Mouse (Mus musculus): Measurements from ENCODE around the gene Dnajc3.

- TF ChIP-seq POLR2A (IDR thresholded peaks at IDR 0.05; ENCODE audit: borderline replicate concordance, control insufficient read depth, low read depth, low read length) (no peak), CTCF (IDR thresholded peaks at IDR 0.05; ENCODE audit: control insufficient read depth, insufficient read depth, low read length) (no peak)
These were observed 27.7 kb downstream of the Dnajc3 start for GRCm38 (mm10) chr14:118965356-118966000.

Data from bone marrow, adult 2 months (tissue).